Mouse (Mus musculus) forebrain, embryonic 16.5 days (tissue): ENCODE data around the gene Ndel1. TPM values are rescaled to one million over a fixed set of nuclear protein-coding genes. Genes with fewer than 3 reads are reported as not detected.

Experiments
- ATAC-seq: fragments of 200-750 bp; cut with Nextera tagmentation; 2 replicates; pipeline ENCODE4 v1.8.0; 2017; ENCODE audit warnings: mild to moderate bottlenecking, moderate library complexity
- H3K27ac ChIP-seq: fragments of 300-500 bp; sonication (generic); 2 replicates; pipeline ENCODE4 v1.5.1; 2014; ENCODE audit warnings: low read length, control low read depth
- H3K27me3 ChIP-seq: fragments of 300-500 bp; sonication (generic); replicated peaks from 2 replicates; pipeline ENCODE4 v1.6.1; 2014; ENCODE audit warnings: low read length; ENCODE audit not compliant: control insufficient read depth, insufficient read depth
- H3K36me3 ChIP-seq: fragments of 300-500 bp; sonication (generic); 2 replicates; pipeline ENCODE4 v1.6.1; 2014; ENCODE audit not compliant: control insufficient read depth, insufficient read depth
- H3K4me1 ChIP-seq: fragments of 300-500 bp; sonication (generic); replicated peaks from 2 replicates; pipeline ENCODE4 v1.6.1; 2014; ENCODE audit warnings: low read length; ENCODE audit not compliant: control insufficient read depth, insufficient read depth
- H3K4me2 ChIP-seq: fragments of 300-500 bp; sonication (generic); 2 replicates; pipeline ENCODE4 v1.6.1; 2014; ENCODE audit warnings: mild to moderate bottlenecking, low read length, control low read depth
- H3K4me3 ChIP-seq: fragments of 300-500 bp; sonication (generic); replicated peaks from 2 replicates; pipeline ENCODE4 v1.5.1; 2014; ENCODE audit warnings: mild to moderate bottlenecking, low read length, control low read depth
- H3K9ac ChIP-seq: fragments of 300-500 bp; sonication (generic); replicated peaks from 2 replicates; pipeline ENCODE4 v1.6.1; 2014; ENCODE audit warnings: low read depth, low read length, control low read depth
- H3K9me3 ChIP-seq: fragments of 300-500 bp; sonication (generic); 2 replicates; pipeline ENCODE4 v1.6.1; 2016; ENCODE audit warnings: low read length; ENCODE audit not compliant: control insufficient read depth
- WGBS: fragments of 180-500 bp; shearing (Covaris S2); extraction: QIAGEN DNeasy Blood & Tissue Kit; methylation state at CpG from one replicate; pipeline ENCODE4 v1.1.7; 2014; 5-methylcytosine and 5-hydroxymethylcytosine counted together
- polyA plus RNA-seq: library from polyadenylated mRNA; unstranded; fragments of >200 nt; fragmentation: Nextera tagmentation; extraction: Ambion mirVana; gene quantifications from 2 replicates; pipeline ENCODE4 v1.2.1, GENCODE M21; 2015

Ndel1 gene
- 96.8 and 100 TPM in 2 replicates for polyA plus RNA-seq

- Histone ChIP-seq H3K4me3 (no peak within 1 kb of the TSS), H3K27me3 (no peaks in the 10 kb centered on the region), H3K27ac (no peak within 1 kb of the TSS), H3K4me2 (no peak within 1 kb of the TSS), H3K9me3 (no peaks in the 10 kb centered on the region), H3K9ac (no peak within 1 kb of the TSS), H3K4me1 (no peaks in the 10 kb centered on the region), H3K36me3 (no peaks in the 10 kb centered on the region)
- WGBS = 70% methylated on average over 6 of the region's 6 CpGs
- ATAC-seq = no peak
These were observed at the start of gene Ndel1 for GRCm38 (mm10) chr11:68871748-68872147. Gene Ndel1, minus strand, starts transcription at chr11:68871858.

- H3K9ac ChIP-seq = no peak overlapping the region
- no peaks in the 10 kb centered on the region for H3K36me3 ChIP-seq
- WGBS = 95% methylated on average over 4 of the region's 4 CpGs
- ATAC-seq = no peak
- H3K27ac ChIP-seq = no peak overlapping the region
- H3K27me3 ChIP-seq = no peaks in the 10 kb centered on the region; the same call in 1 of the 2 replicates
- H3K4me3 ChIP-seq = no peak overlapping the region
- no peak overlapping the region for H3K4me2 ChIP-seq
- no peaks in the 10 kb centered on the region for H3K9me3 ChIP-seq
- no peaks in the 10 kb centered on the region for H3K4me1 ChIP-seq
These were observed 42.9 kb upstream of the Ndel1 start for GRCm38 (mm10) chr11:68914566-68914965.

DNA sequence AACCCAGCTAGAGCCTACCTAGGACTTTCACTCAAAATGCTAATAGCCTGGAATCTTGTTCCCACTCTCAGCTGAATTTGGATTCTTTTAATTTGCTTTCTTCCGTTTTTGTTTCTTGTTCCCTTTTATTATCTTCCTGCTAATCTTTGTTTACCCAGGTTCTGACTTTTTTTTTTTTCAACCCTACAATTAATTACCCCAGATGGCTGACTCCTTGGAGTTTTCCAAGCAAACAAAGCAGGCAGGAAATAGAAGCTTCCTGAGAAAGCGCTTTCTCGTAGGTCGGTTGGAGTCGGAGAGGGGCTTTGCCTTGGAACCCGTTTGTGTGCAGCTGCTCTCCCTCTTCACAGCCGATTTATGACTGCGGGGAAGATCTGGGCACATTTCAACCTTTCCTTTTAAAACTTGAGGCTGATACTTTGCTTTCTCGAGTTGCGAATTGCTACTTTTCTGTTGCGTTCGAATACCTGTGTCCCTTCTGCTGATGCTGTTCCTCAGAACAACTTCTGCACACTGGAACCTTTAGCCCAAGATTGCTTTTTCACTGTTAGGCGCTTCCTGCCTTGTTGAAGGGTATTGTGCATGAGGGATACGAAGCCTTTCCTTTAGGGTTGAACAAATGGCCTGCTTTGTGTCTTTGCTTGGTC is 40.0 kb upstream of the Ndel1 start:
- no peak overlapping the region for H3K4me3 ChIP-seq
- no peaks in the 10 kb centered on the region for H3K9me3 ChIP-seq
- no peak for ATAC-seq
- no peaks in the 10 kb centered on the region for H3K4me1 ChIP-seq
- H3K27ac ChIP-seq = no peak overlapping the region
- 58% methylated on average over 14 of the region's 14 CpGs for WGBS
- H3K9ac ChIP-seq = no peak overlapping the region
- no peaks in the 10 kb centered on the region; the same call in 1 of the 2 replicates for H3K36me3 ChIP-seq
- H3K27me3 ChIP-seq = no peaks in the 10 kb centered on the region; the same call in 1 of the 2 replicates
- H3K4me2 ChIP-seq = no peak overlapping the region

DNA sequence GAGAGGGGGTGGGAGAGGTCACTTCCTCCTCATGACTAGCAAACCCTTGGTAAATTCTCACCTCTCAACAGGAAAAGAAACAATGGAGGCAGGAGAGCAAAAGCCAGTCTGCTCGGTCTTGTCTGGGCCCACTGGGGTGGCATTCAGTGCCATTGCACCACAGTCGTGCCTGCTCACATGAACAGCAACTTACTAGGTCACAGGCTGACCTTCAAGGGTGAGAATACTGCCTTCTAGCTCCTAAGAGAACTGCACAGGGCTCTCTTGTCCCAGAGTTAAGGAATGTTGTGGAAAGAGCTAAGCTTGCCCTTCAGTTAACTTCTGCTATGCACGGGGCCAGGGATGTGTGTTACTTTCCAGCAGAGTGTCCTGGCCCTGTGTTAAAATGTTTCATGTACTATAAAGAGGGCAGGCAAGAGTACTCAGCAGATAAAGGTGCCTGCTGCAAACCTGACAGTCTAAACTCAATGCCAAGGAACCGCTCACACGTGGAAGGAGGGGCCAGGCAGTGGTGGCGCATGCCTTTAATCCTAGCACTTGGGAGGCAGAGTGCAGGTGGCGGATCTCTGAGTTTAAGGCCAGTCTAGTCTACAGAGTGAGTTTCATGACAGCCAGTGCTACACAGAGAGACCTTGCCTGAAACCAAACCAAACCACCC is 37.3 kb upstream of the Ndel1 start:
- Histone ChIP-seq H3K4me2 (no peak overlapping the region), H3K36me3 (peaks cover 16% of the 10 kb centered on the region), H3K27me3 (no peaks in the 10 kb centered on the region), H3K9ac (no peak overlapping the region), H3K27ac (no peak overlapping the region), H3K4me1 (no peaks in the 10 kb centered on the region), H3K4me3 (no peak overlapping the region), H3K9me3 (no peaks in the 10 kb centered on the region)
- WGBS = 43% methylated on average over 7 of the region's 7 CpGs
- no peak for ATAC-seq

- Histone ChIP-seq H3K4me2 (no peak overlapping the region), H3K27ac (no peak overlapping the region), H3K9me3 (no peaks in the 10 kb centered on the region), H3K4me3 (no peak overlapping the region), H3K27me3 (no peaks in the 10 kb centered on the region), H3K4me1 (peaks cover 7% of the 10 kb centered on the region), H3K36me3 (peaks cover 23% of the 10 kb centered on the region), H3K9ac (no peak overlapping the region)
- ATAC-seq = no peak
- WGBS = 81% methylated on average over 3 of the region's 3 CpGs
These were observed 35.6 kb upstream of the Ndel1 start for GRCm38 (mm10) chr11:68907251-68907650.

DNA sequence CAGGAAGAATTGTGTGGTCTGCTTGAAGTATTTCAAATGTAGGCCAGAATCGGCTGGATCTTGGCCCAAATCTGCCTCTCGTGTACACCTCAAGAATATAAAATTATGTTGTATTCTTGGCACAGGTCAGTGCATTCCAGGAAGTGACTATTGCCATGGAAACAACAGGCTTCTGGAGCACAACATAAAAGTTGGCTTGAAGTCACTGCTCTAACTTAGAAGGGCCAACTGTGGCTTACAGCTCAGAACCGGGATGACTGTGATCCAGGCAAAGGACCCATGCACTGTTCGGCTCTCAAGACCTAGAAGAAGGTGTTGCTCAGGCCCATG is 34.8 kb upstream of the Ndel1 start:
- Histone ChIP-seq H3K4me3 (no peak overlapping the region), H3K4me2 (no peak overlapping the region), H3K36me3 (peaks cover 23% of the 10 kb centered on the region), H3K27ac (no peak overlapping the region), H3K9ac (no peak overlapping the region), H3K9me3 (no peaks in the 10 kb centered on the region), H3K27me3 (no peaks in the 10 kb centered on the region), H3K4me1 (peaks cover 7% of the 10 kb centered on the region)
- WGBS = 65% methylated on average over 4 of the region's 4 CpGs
- no peak for ATAC-seq

GRCm38 (mm10) chr11:68905665-68906460 is 34.2 kb upstream of the Ndel1 start:
- 86% methylated on average over 9 of the region's 9 CpGs for WGBS
- Histone ChIP-seq H3K9ac (no peak overlapping the region), H3K27me3 (no peaks in the 10 kb centered on the region), H3K36me3 (peaks cover 23% of the 10 kb centered on the region), H3K4me1 (peaks cover 10% of the 10 kb centered on the region), H3K4me2 (no peak overlapping the region), H3K4me3 (no peak overlapping the region), H3K27ac (no peak overlapping the region), H3K9me3 (no peaks in the 10 kb centered on the region)
- no peak for ATAC-seq

- H3K27ac ChIP-seq = no peak overlapping the region
These were observed 33.5 kb upstream of the Ndel1 start for GRCm38 (mm10) chr11:68905138-68905531.

DNA sequence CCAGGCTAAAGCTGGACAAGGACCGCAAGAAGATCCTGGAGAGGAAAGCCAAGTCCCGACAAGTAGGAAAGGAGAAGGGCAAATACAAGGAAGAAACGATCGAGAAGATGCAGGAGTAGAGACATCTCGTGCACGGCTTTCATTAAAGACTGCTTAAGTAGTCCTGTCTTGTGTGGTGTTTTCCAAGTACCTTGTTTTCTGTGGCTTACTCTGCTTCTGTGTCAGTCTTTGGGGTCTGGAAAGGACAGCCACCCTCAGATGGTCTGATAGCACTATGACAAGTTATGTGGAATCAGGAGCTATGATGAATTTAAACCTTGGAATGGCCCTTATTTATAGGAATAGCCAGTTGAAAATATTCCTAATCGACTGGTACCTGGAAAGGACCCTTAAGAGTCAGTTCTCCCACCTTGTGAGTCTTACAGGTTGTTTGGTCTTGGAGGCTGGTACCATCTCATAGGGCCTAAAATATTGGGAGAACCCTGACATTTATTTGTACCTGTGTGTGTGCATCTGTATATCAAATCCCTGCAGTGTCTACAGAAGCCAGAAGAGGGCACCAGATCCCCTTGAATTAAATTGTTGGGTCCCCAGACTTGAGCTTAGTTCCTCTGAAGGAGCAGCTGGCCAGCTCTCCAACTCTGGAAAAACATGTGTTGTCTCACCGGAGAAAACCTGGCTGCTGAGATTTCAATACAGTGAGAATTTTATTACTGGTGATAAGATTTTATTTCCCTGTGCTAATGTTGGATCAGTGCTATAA is 32.9 kb upstream of the Ndel1 start:
- Histone ChIP-seq H3K4me2 (no peak overlapping the region), H3K27me3 (no peaks in the 10 kb centered on the region), H3K27ac (no peak overlapping the region), H3K9me3 (no peaks in the 10 kb centered on the region), H3K4me3 (no peak overlapping the region), H3K9ac (no peak overlapping the region), H3K36me3 (peaks cover 23% of the 10 kb centered on the region), H3K4me1 (peaks cover 11% of the 10 kb centered on the region)
- 81% methylated on average over 8 of the region's 8 CpGs for WGBS
- ATAC-seq = no peak

More at GRCm38 (mm10) chr11:68905138-68905531, 33.5 kb upstream of the Ndel1 start:
- no peak overlapping the region for H3K4me3 ChIP-seq
- no peak overlapping the region for H3K9ac ChIP-seq
- 90% methylated on average over 3 of the region's 3 CpGs for WGBS
- ATAC-seq = no peak
- no peaks in the 10 kb centered on the region for H3K9me3 ChIP-seq
- no peaks in the 10 kb centered on the region for H3K27me3 ChIP-seq
- H3K36me3 ChIP-seq = peaks cover 23% of the 10 kb centered on the region
- H3K4me2 ChIP-seq = no peak overlapping the region
- H3K4me1 ChIP-seq = peaks cover 11% of the 10 kb centered on the region
